Mouse (Mus musculus) MEL-GATA-1-ER (cell line): ENCODE results near the gene Dgkq.
A peak's percentile ranks its signal among the peaks of the same experiment; 100 is the strongest.
"Not testable (repeated sequence)": the region's sequence is repeated elsewhere in the genome, so short reads cannot be mapped to it uniquely, and the experiment has no call there.

Experiments
- DNase-seq: peaks from one replicate; pipeline ENCODE4 v3.0.0-alpha.2; 2012; ENCODE audit warnings: low read depth; ENCODE audit errors: extremely low read depth

The Dgkq gene

DNA sequence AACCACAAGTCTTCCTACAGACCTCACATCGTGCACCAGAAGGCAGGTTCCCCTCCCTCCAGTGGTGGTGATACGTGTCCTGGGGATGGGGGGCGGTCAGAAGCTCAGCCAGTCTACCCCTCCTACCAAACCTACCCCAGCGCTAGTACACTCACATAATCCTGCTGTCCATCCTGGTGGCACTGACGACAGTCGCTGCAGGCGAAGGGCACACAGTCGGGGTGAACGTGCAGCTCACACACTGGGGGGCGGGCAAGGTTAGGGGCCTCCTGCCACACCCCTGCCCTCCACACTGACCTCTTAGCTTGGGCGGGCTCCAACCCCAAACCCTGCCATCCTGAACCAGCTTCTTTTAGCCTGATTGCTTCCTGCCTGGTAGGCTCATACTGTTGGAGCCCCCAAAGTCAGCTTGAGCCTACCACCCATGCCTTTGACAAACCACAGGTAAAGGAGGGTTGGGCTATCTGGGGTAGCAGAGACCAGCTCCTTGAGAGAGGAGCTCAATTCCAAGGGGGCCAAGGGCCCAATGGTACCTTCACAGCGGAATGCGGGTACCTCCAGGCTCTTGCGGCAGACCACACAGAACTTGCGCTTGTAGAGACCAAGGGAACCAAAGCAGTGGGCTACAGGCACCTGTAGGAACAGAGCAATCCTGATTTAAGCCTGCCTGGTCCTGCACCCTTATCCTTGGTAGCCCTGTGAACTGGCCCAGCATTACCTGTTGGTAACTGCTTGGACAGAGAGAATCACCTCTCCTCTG, 13.4 kb downstream of the Dgkq start:
- no peak for DNase-seq

DNA sequence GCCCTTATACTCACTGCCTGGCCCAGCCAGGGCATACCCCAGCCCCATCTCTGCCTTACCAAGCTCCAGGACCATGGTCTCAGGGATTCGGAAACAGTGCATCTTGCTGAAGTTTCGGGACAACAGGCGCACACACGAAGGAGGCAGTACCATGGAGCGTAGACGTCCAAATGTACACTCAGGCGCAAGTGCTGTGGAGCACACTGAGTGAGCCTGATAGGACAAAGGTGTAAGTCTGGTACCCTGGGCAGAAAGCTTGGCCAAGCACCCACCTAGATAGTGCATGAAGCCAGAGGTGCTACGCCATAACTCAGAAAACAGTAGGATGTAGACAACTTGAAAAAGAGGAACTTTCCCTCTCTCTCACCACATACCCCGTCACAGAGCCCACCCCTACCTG, 14.1 kb downstream of the Dgkq start:
- no peak for DNase-seq

DNA sequence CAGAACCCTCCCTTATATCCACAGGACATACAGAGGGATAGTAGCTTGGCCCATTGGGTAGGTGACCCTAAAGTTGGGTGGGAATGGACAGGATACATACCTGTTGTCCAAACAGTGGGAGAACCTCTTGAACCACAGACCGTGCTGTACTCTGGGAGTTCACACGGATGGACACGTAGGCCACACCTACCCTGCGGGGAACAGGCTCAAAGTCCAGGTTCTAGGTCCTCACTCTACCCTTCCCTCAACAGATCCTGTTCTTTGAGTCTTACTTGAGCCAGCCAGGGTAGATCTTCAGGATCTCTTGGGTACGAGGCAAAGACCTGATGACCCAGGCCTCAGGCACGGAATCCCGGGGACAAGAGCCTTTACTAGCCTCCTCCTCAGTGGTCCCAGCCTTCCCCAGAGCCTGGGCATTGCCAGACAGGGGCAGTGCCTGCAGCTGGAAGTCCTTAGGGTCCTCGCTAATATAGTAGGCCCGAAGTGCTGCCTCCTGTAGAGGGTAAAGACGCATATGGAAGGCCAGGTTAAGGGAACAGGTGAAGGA, 15.0 kb downstream of the Dgkq start:
- DNase-seq = no peak

DNA sequence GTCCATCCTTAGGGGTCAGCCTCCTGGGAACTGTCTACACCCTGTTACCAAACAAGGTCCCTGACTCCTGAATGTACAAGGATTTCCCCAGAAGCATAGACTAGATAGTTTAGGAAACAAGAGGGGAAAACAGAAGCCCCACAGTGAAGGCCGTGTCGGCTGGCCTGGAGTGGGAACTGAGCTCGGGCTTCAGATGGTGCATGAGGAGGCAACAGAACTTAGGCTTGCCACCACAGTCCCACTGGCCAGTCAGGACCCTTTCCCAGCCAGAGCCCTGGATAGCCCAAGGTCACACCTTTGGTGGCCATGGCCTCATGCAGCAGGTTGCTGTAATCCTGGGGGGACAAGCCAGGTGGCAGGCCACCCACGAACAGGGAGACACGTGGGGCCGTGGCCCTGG, 16.1 kb downstream of the Dgkq start:
- DNase-seq = no peak

DNA sequence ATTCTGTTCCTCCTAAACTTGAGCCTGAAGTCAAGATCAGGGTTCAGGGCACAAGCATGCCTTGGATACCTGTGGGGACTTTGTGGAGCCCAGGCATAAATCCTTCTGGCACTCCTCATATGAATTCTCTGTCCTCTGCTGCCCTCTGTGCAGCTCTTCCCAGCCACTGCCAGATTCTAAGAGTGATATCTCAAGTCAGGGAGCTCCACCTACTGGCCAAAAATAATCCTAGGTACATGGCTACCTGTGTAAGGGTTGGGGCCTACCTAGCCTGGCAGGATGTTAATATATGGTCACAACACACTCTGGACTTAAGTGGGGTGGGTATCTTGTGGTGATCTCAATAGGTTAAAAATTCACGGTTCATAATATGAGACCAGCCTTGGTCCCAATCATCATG, 17.6 kb downstream of the Dgkq start:
- no peak for DNase-seq

DNA sequence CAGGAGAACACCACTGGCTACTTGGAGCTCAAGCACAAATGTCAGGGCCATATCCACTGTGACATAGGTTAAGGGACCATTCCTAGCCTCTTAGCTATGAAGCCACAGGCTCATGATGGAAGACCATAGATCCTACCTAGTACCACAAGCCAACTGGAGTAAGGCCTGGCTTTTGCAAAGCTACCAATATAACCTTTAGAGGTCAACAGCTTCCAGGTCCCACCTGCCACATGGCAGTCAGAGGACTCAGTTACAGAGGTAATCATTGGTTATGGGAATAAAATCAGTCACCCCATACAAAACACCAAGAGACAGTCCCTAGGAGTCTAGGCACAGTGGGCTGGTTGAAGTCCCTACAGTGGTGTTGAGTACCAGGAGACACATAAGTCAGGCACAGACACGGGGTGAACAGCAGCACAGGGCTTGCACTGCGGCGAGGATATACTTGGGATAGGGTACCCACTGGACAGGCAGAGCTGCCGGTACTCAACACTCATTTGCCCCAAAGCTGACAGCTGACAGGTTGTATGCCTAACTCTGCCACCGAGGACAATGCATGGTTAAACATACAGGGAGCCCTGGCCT, 18.2 kb downstream of the Dgkq start:
- no peak for DNase-seq

DNA sequence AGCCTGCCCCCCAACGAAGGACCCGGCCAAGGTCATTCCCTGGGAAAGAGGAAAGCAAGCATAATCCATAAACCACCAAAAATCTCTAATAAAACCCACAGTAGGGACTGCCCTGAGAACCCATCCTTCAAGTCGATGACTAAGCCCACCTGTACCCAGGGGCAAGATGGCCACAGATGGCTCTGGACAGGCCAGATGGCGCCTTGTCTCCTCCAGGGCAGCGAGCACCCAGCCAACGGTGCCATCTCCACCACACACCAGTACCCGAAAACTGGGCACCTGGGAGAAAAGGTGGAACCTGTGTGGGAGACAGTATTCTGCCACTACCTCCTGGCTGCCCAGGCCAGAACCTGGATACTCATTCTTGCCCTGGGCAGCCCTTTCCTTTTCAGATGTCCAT, 19.1 kb downstream of the Dgkq start:
- no peak for DNase-seq

DNA sequence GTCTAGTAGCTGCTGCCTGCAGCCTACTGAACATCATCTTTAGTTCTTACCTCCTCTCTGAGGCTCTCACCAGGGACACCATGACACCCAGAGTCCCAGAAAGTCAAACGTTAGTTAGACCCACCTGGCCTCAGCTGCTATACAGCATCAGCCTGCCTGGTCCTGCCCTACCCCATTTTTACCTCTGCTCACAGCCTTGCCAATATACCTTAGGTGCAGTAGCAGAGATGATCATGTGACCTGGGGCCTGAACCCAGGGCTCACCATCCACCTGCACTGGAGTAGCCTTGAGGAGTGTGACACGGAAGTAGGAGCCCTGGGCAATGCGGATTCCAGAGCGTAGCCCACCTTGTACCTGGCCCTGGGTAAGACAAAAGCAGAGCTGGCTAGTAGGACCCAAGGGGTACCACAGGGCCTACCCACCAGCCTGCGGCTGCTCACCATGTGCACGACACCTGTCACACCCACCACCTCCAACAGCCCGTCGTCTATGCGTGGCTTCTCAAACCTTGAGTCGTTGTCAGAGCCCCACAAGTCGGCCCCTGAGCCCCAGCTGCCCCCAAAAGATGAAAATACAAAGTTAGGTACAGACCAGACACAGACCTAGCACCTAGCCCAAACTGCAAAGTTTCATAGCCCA, 20.4 kb downstream of the Dgkq start:
- no peak for DNase-seq

DNA sequence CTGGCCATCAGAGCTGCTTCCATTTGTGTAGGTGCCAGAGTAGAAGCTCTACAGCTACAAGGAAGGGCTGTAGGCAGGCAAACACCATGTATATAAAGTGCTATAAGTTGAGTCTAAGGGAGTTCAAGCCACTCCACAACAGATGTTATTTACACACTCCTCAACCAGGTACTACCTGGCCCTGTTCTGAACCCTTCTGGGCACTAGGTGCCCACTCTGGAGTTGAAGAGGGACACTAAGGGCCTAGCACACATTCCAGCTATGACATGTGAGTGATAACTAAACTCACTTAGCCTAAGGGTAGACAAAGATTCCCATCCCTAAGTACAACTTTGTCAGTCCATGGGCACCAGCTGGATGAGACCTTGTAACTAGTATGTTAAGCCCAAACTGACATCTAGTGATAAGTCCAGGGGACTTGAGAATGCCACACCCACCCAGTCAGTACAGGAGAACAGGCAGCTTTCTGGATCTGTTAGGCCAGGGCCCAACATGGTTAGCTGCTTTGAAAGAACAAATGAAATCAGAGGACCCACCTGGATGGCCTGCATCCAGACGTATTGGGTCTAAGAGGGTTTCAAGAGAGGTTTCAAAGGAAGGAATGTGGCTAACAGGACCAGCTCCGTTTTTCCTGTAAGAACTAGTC, 21.5 kb downstream of the Dgkq start:
- no peak for DNase-seq

DNA sequence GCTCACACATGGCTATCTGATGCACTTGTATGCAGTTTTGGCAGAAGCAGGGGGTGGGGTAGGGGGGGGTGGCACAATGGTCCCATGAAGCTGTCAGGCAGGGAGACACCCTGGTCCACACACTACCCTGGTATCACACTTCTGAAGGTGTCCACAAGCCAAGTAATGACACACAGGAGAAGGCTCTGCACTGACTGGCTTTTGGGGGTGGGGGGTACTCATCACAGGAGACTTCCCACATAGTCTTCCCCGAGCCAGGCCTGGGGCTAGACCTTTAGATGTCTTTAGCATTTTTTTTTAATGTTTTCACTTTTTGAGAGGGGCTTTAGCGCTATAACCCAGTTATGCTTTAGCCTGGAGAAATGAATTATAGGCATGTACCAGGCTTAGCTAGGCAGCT, 22.2 kb downstream of the Dgkq start:
- no peak for DNase-seq

DNA sequence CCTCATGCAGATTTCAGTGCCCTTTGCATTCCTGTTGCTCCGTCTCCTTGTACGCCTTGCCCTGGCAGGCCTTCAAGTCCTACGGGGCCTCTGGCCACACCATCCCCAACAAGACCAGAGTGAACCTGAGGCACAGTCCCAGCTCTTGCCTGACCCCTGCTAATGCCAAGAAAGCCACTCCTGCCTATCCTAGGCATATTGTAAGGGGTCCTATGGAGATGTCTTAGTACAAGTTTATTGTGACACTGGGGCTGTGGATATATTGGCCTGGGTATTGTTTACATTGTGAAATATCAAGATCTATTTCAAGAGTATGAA, 23.2 kb downstream of the Dgkq start:
- no peak for DNase-seq

DNA sequence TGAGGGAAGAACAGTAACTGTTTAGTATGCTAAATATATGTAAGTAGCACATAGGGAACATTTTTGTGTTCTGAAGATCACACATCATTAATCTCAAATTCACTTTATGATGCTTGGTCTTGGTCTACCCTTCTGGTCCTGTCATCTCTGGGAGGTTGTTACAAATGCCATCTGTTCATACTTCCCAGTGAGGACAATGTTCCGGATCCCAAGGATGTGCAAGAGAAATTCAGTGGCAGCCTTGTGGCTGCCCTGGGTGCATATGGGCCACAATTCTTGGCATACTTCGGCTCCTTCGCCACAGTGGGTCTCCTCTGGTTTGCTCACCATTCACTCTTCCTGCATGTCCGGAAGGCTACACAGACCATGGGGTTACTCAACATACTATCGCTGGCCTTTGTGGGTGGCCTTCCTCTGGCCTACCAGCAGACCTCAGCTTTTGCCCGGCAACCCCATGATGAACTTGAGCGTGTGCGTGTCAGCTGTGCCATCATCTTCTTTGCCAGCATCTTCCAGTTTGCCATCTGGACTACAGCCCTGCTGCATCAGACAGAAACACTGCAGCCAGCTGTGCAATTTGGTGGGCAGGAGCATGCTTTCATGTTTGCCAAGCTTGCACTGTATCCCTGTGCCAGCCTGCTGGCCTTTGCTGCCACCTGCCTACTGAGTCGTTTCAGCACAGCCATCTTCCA, 23.7 kb downstream of the Dgkq start:
- no peak for DNase-seq

DNA sequence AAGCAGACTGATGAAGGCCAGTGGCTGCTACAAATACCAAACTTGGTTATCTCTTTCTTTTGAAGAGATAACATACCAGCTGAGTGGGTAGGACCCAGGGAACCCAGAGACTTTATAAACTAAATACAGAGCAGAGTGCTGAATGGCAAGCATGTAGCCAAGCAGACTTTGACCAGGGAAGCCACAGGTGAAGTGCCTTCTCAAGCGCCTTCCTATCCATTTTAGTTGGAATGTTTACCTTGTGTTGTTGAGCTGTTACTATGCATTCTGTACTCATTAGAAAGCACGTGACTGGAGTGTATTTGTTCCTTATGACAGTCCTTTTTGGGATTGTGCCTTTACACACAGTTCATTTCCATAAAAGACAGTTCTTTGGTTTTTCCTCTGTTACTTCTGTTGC, 25.8 kb downstream of the Dgkq start:
- no peak for DNase-seq

DNA sequence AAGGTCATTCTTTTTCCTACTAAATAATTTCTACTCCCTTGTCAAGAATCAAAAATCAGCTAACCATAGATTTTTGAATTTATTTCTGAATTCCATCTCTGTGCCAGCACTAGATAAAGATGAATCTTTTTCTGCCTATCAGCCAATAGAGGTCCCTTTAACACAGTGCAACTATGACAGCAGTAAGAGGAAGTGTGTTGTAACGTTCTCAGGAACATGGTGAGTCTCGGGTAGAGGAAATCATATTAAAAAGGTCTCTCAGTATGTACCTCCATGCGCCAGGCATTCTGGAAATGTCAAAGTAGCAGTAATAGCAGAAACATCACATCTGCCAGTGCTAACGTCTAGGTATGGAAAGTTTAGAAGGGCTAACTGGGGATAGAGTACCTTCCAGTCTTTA, 33.3 kb downstream of the Dgkq start:
- DNase-seq = no peak

DNA sequence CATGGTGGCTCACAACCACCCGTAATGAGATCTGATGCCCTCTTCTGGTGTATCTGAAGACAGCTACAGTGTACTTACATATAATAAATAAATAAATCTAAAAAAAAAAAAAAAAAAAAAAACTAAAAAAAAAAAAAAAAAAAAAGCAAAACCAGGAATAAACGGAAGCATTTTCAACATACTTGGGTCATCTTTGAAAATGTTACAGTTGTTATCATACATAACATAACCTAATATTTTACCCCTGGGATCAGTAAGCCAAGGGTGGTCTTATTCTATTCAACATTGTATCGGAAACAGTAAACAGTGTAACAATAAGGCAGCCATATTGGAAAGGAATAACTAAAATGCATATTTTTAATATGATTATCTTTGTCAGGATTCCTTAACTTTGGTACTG, 35.4 kb downstream of the Dgkq start:
- DNase-seq = not testable (repeated sequence)

DNA sequence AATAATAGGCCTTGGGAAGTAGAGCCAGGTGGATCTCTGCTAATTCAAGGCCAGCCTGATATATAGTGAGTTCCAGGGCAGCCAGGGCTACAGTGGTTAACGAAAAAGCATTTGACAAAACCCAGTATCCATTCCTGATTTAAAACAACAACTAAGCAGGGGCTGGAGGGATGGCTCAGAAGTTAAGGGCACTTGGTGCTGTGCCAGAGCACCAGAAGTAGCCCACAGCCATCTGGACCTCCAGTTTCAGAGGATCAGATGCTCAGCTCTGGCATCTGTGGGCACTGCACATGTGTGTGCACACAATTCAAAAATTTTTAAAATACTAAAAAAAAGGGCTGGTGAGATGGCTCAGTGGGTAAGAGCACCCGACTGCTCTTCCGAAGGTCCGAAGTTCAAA, 35.8 kb downstream of the Dgkq start:
- DNase-seq = no peak

DNA sequence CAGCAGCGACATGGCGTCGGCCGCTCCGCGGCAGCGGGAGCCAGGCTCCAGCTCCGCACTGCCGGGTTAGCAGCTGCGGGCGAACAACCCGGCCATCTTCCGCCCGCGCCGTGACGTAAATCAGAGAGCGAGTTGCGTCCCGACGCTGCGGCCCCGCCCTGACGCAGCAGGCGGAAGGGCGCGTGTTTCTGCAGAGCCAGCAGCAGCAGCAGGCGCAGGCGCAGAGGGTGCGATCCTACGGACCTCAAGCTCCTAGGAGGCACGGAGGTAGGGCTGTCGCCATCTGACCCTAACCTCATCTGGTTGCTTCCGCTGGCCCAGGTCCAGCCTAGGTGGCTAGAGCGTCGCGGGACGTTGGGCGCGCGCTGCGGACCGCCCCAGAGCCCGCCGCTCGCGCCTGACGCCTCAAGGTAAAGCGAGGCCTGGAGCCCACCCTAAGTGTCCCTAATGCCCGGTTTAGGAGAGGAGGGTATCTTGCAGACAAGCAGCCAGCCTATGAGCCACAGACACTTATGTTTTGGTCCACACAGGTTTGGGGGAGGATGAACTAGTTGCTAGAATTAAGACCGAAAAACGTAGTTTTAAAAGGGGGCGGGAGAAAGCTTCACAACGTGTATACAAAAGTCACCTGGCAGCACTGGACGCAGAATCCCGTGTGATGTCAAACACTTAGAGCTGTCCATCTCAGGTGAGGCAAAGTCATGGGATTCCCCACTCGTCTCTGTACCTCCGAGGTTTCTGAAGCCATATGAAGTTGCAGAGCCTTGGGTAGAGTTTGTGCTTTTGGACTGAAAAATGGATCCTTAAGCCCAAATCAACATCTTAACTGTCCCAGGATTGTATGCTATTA, 39.6 kb downstream of the Dgkq start, which contains the start of the genes Gak and Tmem175:
Gak (minus strand) TSS at position 122 of the 850 bp plus-strand sequence.
Tmem175 (plus strand) TSS at position 137 of the 850 bp plus-strand sequence.
- peak; percentile 87 for DNase-seq

DNA sequence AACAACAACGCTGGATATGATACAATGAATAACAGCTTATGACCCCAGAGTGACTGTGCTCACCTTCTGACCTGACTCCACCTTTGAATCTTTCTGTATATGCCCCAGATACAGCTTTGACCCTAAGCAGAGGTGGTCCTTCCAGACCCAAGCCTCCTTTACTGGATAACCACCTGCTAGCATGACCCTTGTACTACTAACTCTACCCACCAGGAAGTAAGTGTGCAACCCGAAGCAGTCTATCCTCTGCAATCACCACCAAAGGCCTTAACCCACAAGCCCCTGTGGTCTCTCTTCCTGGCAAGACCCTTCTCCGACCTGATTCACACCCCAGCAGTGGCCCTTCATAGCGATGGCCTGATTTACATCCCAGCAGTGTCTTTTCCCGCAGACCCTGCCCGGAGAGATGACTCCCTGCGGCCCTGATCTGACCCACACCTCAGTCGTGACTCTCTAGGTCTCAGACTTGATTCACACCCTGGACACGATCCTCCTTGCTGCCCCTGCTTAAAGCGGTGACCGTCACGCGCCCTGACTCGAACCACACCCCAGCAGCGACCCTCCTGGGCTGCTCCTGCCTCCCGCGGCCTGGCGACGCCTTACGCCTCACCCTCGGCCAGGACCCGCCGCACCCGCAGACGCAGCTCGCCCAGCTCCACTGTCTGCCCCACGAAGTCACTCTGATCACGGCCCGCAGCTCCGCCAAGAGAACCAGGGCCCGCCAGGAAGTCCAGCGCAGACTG, 40.4 kb downstream of the Dgkq start:
- peak; percentile 41 for DNase-seq

DNA sequence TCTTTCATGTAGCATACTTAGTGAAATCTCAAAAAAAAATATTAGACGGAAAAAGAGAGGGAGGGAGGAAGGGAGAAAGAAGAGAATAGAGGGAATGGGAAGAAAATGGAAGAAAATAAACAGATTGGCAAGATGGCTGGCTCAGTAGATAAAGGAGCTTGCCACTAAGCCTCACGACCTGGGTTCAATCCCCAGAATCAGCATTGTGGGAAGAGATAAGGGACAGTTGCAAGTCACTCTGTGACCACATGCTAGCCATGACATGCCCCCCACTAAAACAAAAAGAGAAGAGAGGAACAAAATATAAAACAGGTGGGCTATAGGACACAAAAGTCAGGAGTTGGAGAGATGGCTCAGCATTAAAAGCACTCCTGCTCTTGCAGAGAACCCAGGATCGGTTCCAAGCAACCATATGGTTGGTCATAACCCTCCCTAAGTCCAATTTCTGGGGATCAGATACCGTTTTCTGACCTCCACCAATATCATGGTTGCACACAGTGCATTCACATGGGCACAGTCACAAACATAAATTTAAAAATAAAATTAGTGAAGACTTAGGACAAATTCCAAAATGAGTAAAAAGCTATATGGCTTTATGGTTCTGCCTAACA, 43.3 kb downstream of the Dgkq start:
- peak; percentile 38 for DNase-seq
